Mouse (Mus musculus): ENCODE results near the gene Rfk. TPM values are rescaled to one million over a fixed set of nuclear protein-coding genes. Genes with fewer than 3 reads are reported as not detected.

Rfk gene
- polyA plus RNA-seq, 1 experiment from 2014 or later = 93.4 TPM

- H3K4me2 ChIP-seq = no peak overlapping the region
- H3K36me3 ChIP-seq = no peaks in the 10 kb centered on the region
- 61% methylated on average over 1 of the region's 1 CpGs for WGBS
- no peaks in the 10 kb centered on the region for H3K27me3 ChIP-seq
- no peak overlapping the region for H3K9ac ChIP-seq
- H3K4me1 ChIP-seq (replicated peaks) = no peaks in the 10 kb centered on the region
- H3K9me3 ChIP-seq = no peaks in the 10 kb centered on the region
- H3K27ac ChIP-seq (replicated peaks) = no peak overlapping the region
- H3K4me3 ChIP-seq = no peak overlapping the region
- no peak for ATAC-seq (ENCODE audit: low read depth)
Observed at GRCm38 (mm10) chr19:17417855-17418254, 24.0 kb downstream of the Rfk start.

- no peaks in the 10 kb centered on the region for H3K36me3 ChIP-seq
- H3K4me1 ChIP-seq (replicated peaks) = no peaks in the 10 kb centered on the region
- no peaks in the 10 kb centered on the region for H3K27me3 ChIP-seq
- H3K27ac ChIP-seq (replicated peaks) = no peak overlapping the region
- ATAC-seq (ENCODE audit: low read depth) = no peak
- H3K4me2 ChIP-seq = no peak overlapping the region
- no peak overlapping the region for H3K4me3 ChIP-seq
- H3K9me3 ChIP-seq = no peaks in the 10 kb centered on the region
- 83% methylated on average over 3 of the region's 3 CpGs for WGBS
- H3K9ac ChIP-seq = no peak overlapping the region
Observed at GRCm38 (mm10) chr19:17423306-17423705, 29.5 kb downstream of the Rfk start.

GRCm38 (mm10) chr19:17427824-17428560 lies 34.1 kb downstream of the Rfk start:
- H3K27me3 ChIP-seq = no peaks in the 10 kb centered on the region
- WGBS = 90% methylated on average over 2 of the region's 2 CpGs

GRCm38 (mm10) chr19:17428561-17428914 lies 34.7 kb downstream of the Rfk start:
- H3K9ac ChIP-seq = no peak overlapping the region
- H3K27me3 ChIP-seq = no peaks in the 10 kb centered on the region
- WGBS = 79% methylated on average over 2 of the region's 2 CpGs
- no peak overlapping the region for H3K4me2 ChIP-seq
- no peaks in the 10 kb centered on the region for H3K4me1 ChIP-seq (replicated peaks)
- no peaks in the 10 kb centered on the region for H3K9me3 ChIP-seq
- H3K36me3 ChIP-seq = no peaks in the 10 kb centered on the region
- no peak overlapping the region for H3K4me3 ChIP-seq
- H3K27ac ChIP-seq (replicated peaks) = no peak overlapping the region
- ATAC-seq (ENCODE audit: low read depth) = no peak

More at GRCm38 (mm10) chr19:17427824-17428560, 34.1 kb downstream of the Rfk start:
- H3K4me1 ChIP-seq (replicated peaks) = no peaks in the 10 kb centered on the region
- H3K4me3 ChIP-seq = no peak overlapping the region
- H3K9me3 ChIP-seq = no peaks in the 10 kb centered on the region
- H3K9ac ChIP-seq = no peak overlapping the region
- ATAC-seq (ENCODE audit: low read depth) = no peak
- no peaks in the 10 kb centered on the region for H3K36me3 ChIP-seq
- no peak overlapping the region for H3K27ac ChIP-seq (replicated peaks)
- no peak overlapping the region for H3K4me2 ChIP-seq

GRCm38 (mm10) chr19:17436651-17437050 lies 42.8 kb downstream of the Rfk start:
- WGBS = 96% methylated on average over 1 of the region's 1 CpGs
- Histone ChIP-seq H3K27me3 (no peaks in the 10 kb centered on the region), H3K27ac (replicated peaks) (no peak overlapping the region), H3K9me3 (no peaks in the 10 kb centered on the region), H3K4me3 (no peak overlapping the region), H3K4me2 (no peak overlapping the region), H3K36me3 (no peaks in the 10 kb centered on the region), H3K4me1 (replicated peaks) (0 out of 2 replicates have a peak, but pooled peaks cover 4% of the 10 kb centered on the region), H3K9ac (no peak overlapping the region)
- ATAC-seq (ENCODE audit: low read depth) = no peak

- 74% methylated on average over 4 of the region's 4 CpGs for WGBS
- ATAC-seq (ENCODE audit: low read depth) = no peak
- no peak overlapping the region for H3K4me2 ChIP-seq
Observed at GRCm38 (mm10) chr19:17439476-17440189, 45.8 kb downstream of the Rfk start.

GRCm38 (mm10) chr19:17443581-17443980 lies 49.7 kb downstream of the Rfk start:
- H3K9ac ChIP-seq = no peak overlapping the region
- H3K27ac ChIP-seq (replicated peaks) = no peak overlapping the region
- H3K27me3 ChIP-seq = no peaks in the 10 kb centered on the region
- no peaks in the 10 kb centered on the region for H3K9me3 ChIP-seq
- H3K4me1 ChIP-seq (replicated peaks) = 0 out of 2 replicates have a peak, but pooled peaks cover 4% of the 10 kb centered on the region
- no peaks in the 10 kb centered on the region for H3K36me3 ChIP-seq
- WGBS = 88% methylated on average over 7 of the region's 7 CpGs
- no peak overlapping the region for H3K4me2 ChIP-seq
- ATAC-seq (ENCODE audit: low read depth) = no peak
- H3K4me3 ChIP-seq = no peak overlapping the region

More at GRCm38 (mm10) chr19:17439476-17440189, 45.8 kb downstream of the Rfk start:
- Histone ChIP-seq H3K27me3 (no peaks in the 10 kb centered on the region), H3K27ac (replicated peaks) (no peak overlapping the region), H3K9ac (no peak overlapping the region), H3K9me3 (no peaks in the 10 kb centered on the region), H3K4me3 (no peak overlapping the region), H3K36me3 (no peaks in the 10 kb centered on the region), H3K4me1 (replicated peaks) (0 out of 2 replicates have a peak, but pooled peaks cover 4% of the 10 kb centered on the region)

Other genes with a start within 250 kb of the Rfk start
- 1.5 and 1.8 TPM in 2 replicates for gene Gcnt1, start 21.2 kb upstream of the Rfk start, polyA plus RNA-seq (2015; fragmentation: Nextera tagmentation; extraction: Ambion mirVana)

All from neural tube, embryonic 13.5 days (tissue).